Mouse (Mus musculus): ENCODE measurements around the gene Ndufs7. TPM values are rescaled to one million over a fixed set of nuclear protein-coding genes. Genes with fewer than 3 reads are reported as not detected.

The Ndufs7 gene
- polyA plus RNA-seq, 1 experiment from 2014 or later, result 272 TPM

DNA sequence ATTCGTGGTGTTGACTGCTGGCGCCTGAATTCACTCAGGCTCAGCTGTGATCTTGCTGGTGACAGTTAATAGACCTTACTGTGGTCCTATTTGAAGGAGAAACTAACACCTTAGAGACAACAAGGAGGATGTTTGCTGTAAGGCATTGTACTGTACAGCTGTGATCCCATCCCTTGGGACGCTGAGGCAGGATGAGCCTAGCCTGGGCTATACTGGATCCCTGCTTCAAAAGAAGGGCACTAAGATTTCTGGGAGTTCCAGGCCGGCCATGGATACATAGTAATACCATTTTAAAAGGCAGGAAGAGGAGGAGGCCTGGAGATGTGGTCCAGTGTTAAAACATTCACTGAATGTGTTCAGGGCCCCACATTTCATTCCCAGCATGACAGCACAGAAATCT lies 1.7 kb downstream of the Ndufs7 start:
- Histone ChIP-seq H3K27me3 (replicated peaks; ENCODE audit: control insufficient read depth, insufficient read depth, low read length) (no peaks in the 10 kb centered on the region), H3K9me3 (ENCODE audit: control insufficient read depth, low read length) (no peaks in the 10 kb centered on the region), H3K9ac (replicated peaks; ENCODE audit: low read depth, low read length) (no peak overlapping the region), H3K4me3 (replicated peaks; ENCODE audit: low read length) (no peak overlapping the region), H3K27ac (ENCODE audit: low read length) (no peak overlapping the region), H3K4me2 (ENCODE audit: low read length) (no peak overlapping the region; the same call in 1 of the 2 replicates), H3K4me1 (replicated peaks; ENCODE audit: control insufficient read depth, insufficient read depth, low read length) (peaks cover 15% of the 10 kb centered on the region), H3K36me3 (ENCODE audit: control insufficient read depth, insufficient read depth) (peaks cover 6% of the 10 kb centered on the region)
- no peak for ATAC-seq
- 85% methylated on average over 4 of the region's 4 CpGs for WGBS

DNA sequence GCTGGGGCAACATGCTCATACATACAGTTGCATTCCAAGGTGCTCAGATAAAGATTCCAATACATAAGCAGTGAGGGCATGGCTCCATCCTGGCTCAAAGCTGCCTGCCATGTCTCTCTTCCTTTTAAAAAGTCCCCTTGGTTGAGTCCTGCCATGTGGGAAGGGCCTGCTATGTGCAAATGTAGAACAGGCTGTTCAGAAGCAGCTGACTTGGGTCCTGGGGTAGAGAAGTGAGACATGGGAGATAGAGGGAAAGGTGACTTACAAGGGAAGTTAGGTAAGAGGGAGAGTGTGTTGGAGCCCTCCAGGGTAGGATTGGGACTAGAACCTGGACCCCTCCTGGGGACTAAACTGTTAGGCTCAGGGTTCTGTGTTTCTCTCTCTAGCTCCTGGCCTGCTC lies 3.1 kb downstream of the Ndufs7 start:
- peaks cover 13% of the 10 kb centered on the region for H3K4me1 ChIP-seq (replicated peaks; ENCODE audit: control insufficient read depth, insufficient read depth, low read length)
- no peaks in the 10 kb centered on the region for H3K9me3 ChIP-seq (ENCODE audit: control insufficient read depth, low read length)
- peaks cover 15% of the 10 kb centered on the region for H3K36me3 ChIP-seq (ENCODE audit: control insufficient read depth, insufficient read depth)
- H3K4me3 ChIP-seq (replicated peaks; ENCODE audit: low read length), result no peak overlapping the region
- no peak overlapping the region for H3K9ac ChIP-seq (replicated peaks; ENCODE audit: low read depth, low read length)
- ATAC-seq, result no peak
- H3K27me3 ChIP-seq (replicated peaks; ENCODE audit: control insufficient read depth, insufficient read depth, low read length), result no peaks in the 10 kb centered on the region
- H3K27ac ChIP-seq (ENCODE audit: low read length), result no peak overlapping the region
- no peak overlapping the region for H3K4me2 ChIP-seq (ENCODE audit: low read length)

- peaks cover 15% of the 10 kb centered on the region for H3K36me3 ChIP-seq (ENCODE audit: control insufficient read depth, insufficient read depth)
- H3K4me3 ChIP-seq (replicated peaks; ENCODE audit: low read length), result no peak overlapping the region
- no peak overlapping the region for H3K9ac ChIP-seq (replicated peaks; ENCODE audit: low read depth, low read length)
- 89% methylated on average over 11 of the region's 11 CpGs for WGBS
- H3K27ac ChIP-seq (ENCODE audit: low read length), result no peak overlapping the region
- no peaks in the 10 kb centered on the region for H3K9me3 ChIP-seq (ENCODE audit: control insufficient read depth, low read length)
- no peak for ATAC-seq
- no peak overlapping the region for H3K4me2 ChIP-seq (ENCODE audit: low read length)
- peaks cover 13% of the 10 kb centered on the region for H3K4me1 ChIP-seq (replicated peaks; ENCODE audit: control insufficient read depth, insufficient read depth, low read length)
- H3K27me3 ChIP-seq (replicated peaks; ENCODE audit: control insufficient read depth, insufficient read depth, low read length), result no peaks in the 10 kb centered on the region
Measured at GRCm38 (mm10) chr10:80252493-80253274, 3.8 kb downstream of the Ndufs7 start.

- peaks cover 15% of the 10 kb centered on the region for H3K36me3 ChIP-seq (ENCODE audit: control insufficient read depth, insufficient read depth)
- ATAC-seq, result no peak
- WGBS, result 82% methylated on average over 6 of the region's 6 CpGs
Measured at GRCm38 (mm10) chr10:80253551-80253950, 4.6 kb downstream of the Ndufs7 start.

DNA sequence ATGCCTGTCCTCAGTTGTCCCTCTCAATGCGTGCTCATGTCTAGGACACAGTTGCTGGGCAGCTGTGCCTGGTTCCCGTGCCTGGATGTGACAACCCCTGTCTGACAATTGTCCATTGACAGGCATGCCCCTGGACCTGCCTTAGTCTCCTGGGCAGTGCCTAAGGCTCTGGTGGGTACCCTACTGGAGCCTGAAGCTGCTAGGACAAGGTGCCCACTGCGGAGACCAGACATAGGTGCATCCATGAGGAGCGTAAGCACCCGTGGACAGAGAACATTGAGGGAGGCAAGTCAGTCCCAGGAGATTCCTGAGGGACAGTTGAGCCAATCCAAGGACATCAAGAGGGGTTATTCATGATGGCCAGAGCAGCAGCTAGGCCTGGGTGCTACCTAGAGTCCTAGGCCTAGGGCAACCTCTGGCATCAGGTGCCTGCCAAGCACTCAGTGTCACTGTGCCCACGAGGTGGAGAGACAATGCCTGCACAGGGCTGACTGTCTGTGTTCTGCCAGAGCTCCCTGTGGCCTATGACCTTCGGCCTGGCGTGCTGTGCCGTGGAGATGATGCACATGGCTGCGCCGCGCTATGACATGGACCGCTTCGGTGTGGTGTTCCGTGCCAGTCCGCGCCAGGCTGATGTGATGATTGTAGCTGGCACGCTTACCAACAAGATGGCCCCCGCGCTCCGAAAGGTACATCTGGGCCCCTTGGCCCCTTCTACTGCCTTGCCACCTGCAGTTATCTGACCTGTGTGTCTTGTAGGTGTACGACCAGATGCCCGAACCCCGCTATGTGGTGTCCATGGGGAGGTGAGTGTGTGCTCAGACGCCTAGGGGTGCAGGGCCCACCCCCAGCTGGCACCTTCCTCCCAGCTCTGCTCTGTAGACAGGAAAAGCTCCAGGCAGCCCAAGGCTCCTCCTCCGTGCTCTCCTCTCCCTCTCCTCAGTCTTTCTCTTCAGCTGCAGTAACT lies 5.7 kb downstream of the Ndufs7 start:
- H3K36me3 ChIP-seq (ENCODE audit: control insufficient read depth, insufficient read depth), result peaks cover 15% of the 10 kb centered on the region

More at GRCm38 (mm10) chr10:80253551-80253950, 4.6 kb downstream of the Ndufs7 start:
- Histone ChIP-seq H3K4me3 (replicated peaks; ENCODE audit: low read length) (no peak overlapping the region), H3K9ac (replicated peaks; ENCODE audit: low read depth, low read length) (no peak overlapping the region), H3K27ac (ENCODE audit: low read length) (no peak overlapping the region), H3K4me2 (ENCODE audit: low read length) (no peak overlapping the region), H3K27me3 (replicated peaks; ENCODE audit: control insufficient read depth, insufficient read depth, low read length) (no peaks in the 10 kb centered on the region), H3K4me1 (replicated peaks; ENCODE audit: control insufficient read depth, insufficient read depth, low read length) (peaks cover 11% of the 10 kb centered on the region), H3K9me3 (ENCODE audit: control insufficient read depth, low read length) (no peaks in the 10 kb centered on the region)

DNA sequence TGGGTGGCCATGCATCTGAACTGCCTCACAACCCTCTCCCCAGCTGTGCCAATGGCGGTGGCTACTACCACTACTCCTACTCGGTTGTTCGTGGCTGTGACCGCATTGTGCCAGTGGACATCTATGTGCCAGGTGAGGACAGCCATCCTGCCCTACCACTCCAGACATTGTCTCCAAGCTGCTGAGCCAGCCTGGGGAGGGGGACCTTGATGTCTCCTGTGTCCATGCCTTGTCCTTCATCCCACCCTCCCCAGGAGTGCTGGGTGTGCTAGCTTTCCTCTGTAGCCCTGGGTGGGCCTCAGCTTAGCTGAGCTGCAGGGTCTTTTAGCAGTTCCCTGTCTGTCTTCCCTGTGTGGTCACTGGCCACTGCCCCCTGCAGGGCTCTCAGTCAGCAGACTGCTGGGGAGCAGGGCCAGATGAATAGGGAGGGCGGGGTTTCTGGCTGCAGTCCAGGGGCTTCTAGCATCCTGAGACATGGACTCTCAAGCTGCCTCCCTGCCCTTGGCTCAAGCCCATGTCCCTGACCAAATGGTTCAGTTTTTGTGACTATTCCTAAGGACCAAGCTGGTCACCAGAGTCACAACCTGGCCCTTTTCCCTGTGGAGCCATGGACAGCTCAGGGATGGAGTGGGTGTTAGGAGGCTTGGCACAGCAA lies 7.1 kb downstream of the Ndufs7 start:
- ATAC-seq, result no peak
- Histone ChIP-seq H3K9me3 (ENCODE audit: control insufficient read depth, low read length) (no peaks in the 10 kb centered on the region), H3K9ac (replicated peaks; ENCODE audit: low read depth, low read length) (no peak overlapping the region), H3K4me1 (replicated peaks; ENCODE audit: control insufficient read depth, insufficient read depth, low read length) (peaks cover 15% of the 10 kb centered on the region), H3K36me3 (ENCODE audit: control insufficient read depth, insufficient read depth) (peaks cover 15% of the 10 kb centered on the region), H3K27ac (ENCODE audit: low read length) (no peak overlapping the region), H3K27me3 (replicated peaks; ENCODE audit: control insufficient read depth, insufficient read depth, low read length) (no peaks in the 10 kb centered on the region), H3K4me3 (replicated peaks; ENCODE audit: low read length) (no peak overlapping the region), H3K4me2 (ENCODE audit: low read length) (no peak overlapping the region)
- 80% methylated on average over 5 of the region's 5 CpGs for WGBS

More for the DNA sequence above, 5.7 kb downstream of the Ndufs7 start:
- H3K4me3 ChIP-seq (replicated peaks; ENCODE audit: low read length), result no peak overlapping the region
- H3K4me2 ChIP-seq (ENCODE audit: low read length), result no peak overlapping the region
- H3K27me3 ChIP-seq (replicated peaks; ENCODE audit: control insufficient read depth, insufficient read depth, low read length), result no peaks in the 10 kb centered on the region
- H3K9ac ChIP-seq (replicated peaks; ENCODE audit: low read depth, low read length), result no peak overlapping the region
- no peak for ATAC-seq
- H3K9me3 ChIP-seq (ENCODE audit: control insufficient read depth, low read length), result no peaks in the 10 kb centered on the region
- peaks cover 13% of the 10 kb centered on the region for H3K4me1 ChIP-seq (replicated peaks; ENCODE audit: control insufficient read depth, insufficient read depth, low read length)
- H3K27ac ChIP-seq (ENCODE audit: low read length), result no peak overlapping the region
- WGBS, result 94% methylated on average over 26 of the region's 26 CpGs

DNA sequence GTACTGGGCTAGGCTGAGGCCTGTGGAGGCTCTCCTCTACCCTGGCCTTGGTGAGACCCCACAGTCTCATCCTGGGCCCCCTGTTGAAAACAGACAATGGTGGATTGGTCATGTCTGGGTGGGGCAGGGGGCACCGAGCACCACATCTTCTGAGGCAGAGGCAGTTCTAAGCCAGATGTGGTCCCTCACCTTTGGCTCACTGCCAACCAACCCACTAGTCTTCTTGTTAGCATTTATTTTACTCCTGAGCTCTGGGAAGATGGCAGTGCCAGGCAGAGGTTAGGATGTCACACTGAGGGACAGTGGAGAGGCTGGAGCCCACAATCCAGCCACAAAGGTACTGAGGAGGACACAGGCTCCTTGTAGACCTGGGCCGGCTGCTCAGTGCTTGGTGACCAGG lies 9.0 kb downstream of the Ndufs7 start:
- Histone ChIP-seq H3K9ac (replicated peaks; ENCODE audit: low read depth, low read length) (no peak overlapping the region), H3K36me3 (ENCODE audit: control insufficient read depth, insufficient read depth) (peaks cover 15% of the 10 kb centered on the region), H3K27me3 (replicated peaks; ENCODE audit: control insufficient read depth, insufficient read depth, low read length) (no peaks in the 10 kb centered on the region), H3K4me2 (ENCODE audit: low read length) (no peak overlapping the region), H3K9me3 (ENCODE audit: control insufficient read depth, low read length) (no peaks in the 10 kb centered on the region), H3K27ac (ENCODE audit: low read length) (no peak overlapping the region), H3K4me3 (replicated peaks; ENCODE audit: low read length) (no peak overlapping the region), H3K4me1 (replicated peaks; ENCODE audit: control insufficient read depth, insufficient read depth, low read length) (peaks cover 24% of the 10 kb centered on the region)
- no peak for ATAC-seq
- whole genome bisulfite sequencing, result 77% methylated on average over 2 of the region's 2 CpGs

GRCm38 (mm10) chr10:80258752-80259462 lies 10.0 kb downstream of the Ndufs7 start:
- no peak for ATAC-seq
- Histone ChIP-seq H3K36me3 (ENCODE audit: control insufficient read depth, insufficient read depth) (peaks cover 15% of the 10 kb centered on the region), H3K27ac (ENCODE audit: low read length) (no peak overlapping the region), H3K4me3 (replicated peaks; ENCODE audit: low read length) (no peak overlapping the region), H3K4me2 (ENCODE audit: low read length) (no peak overlapping the region), H3K4me1 (replicated peaks; ENCODE audit: control insufficient read depth, insufficient read depth, low read length) (peaks cover 24% of the 10 kb centered on the region), H3K9me3 (ENCODE audit: control insufficient read depth, low read length) (no peaks in the 10 kb centered on the region), H3K9ac (replicated peaks; ENCODE audit: low read depth, low read length) (no peak overlapping the region), H3K27me3 (replicated peaks; ENCODE audit: control insufficient read depth, insufficient read depth, low read length) (no peaks in the 10 kb centered on the region)
- 94% methylated on average over 14 of the region's 14 CpGs for WGBS
